Mouse (Mus musculus) heart, postnatal 0 days (tissue): ENCODE data around the gene Col11a2. TPM values are rescaled to one million over a fixed set of nuclear protein-coding genes. Genes with fewer than 3 reads are reported as not detected.

Experiments used
- ATAC-seq: fragments of 200-750 bp; cut with Nextera tagmentation; 2 replicates; pipeline ENCODE4 v1.8.0; 2017; ENCODE audit warnings: low read depth, moderate number of reproducible peaks, moderate library complexity; ENCODE audit not compliant: insufficient read depth
- DNase-seq: peaks from one replicate; pipeline ENCODE4 v3.0.0-alpha.2; 2016; ENCODE audit warnings: low spot score
- H3K27ac ChIP-seq: fragments of 300-500 bp; sonication (generic); 2 replicates; pipeline ENCODE4 v1.5.1; 2014; ENCODE audit warnings: low read depth, mild to moderate bottlenecking
- H3K27me3 ChIP-seq: fragments of 300-500 bp; sonication (generic); 2 replicates; pipeline ENCODE4 v1.6.1; 2014; ENCODE audit warnings: low read length, mixed read lengths; ENCODE audit not compliant: control insufficient read depth, insufficient read depth
- H3K36me3 ChIP-seq: fragments of 300-500 bp; sonication (generic); replicated peaks from 2 replicates; pipeline ENCODE4 v1.6.1; 2014; ENCODE audit warnings: low read length, mixed read lengths; ENCODE audit not compliant: control insufficient read depth, insufficient read depth
- H3K4me1 ChIP-seq: fragments of 300-500 bp; sonication (generic); 2 replicates; pipeline ENCODE4 v1.6.1; 2014; ENCODE audit warnings: antibody characterized with exemption; ENCODE audit not compliant: control insufficient read depth, insufficient read depth
- H3K4me2 ChIP-seq: fragments of 300-500 bp; sonication (generic); 2 replicates; pipeline ENCODE4 v1.6.1; 2014; ENCODE audit warnings: low read depth, mild to moderate bottlenecking, low read length, moderate library complexity
- H3K4me3 ChIP-seq: fragments of 300-500 bp; sonication (generic); 2 replicates; pipeline ENCODE4 v1.5.1; 2014; ENCODE audit warnings: low read depth, low read length
- H3K9ac ChIP-seq: fragments of 300-500 bp; sonication (generic); replicated peaks from 2 replicates; pipeline ENCODE4 v1.6.1; 2014; ENCODE audit warnings: low read depth, low read length, mixed read lengths
- H3K9me3 ChIP-seq: fragments of 300-500 bp; sonication (generic); replicated peaks from 2 replicates; pipeline ENCODE4 v1.6.1; 2016; ENCODE audit warnings: low read length; ENCODE audit not compliant: control insufficient read depth
- CTCF ChIP-seq: IDR thresholded peaks from 2 replicates; pipeline ENCODE4 v1.5.1; 2016; ENCODE audit warnings: antibody characterized with exemption, control low read depth, low read depth
- EP300 ChIP-seq: IDR thresholded peaks from 2 replicates; pipeline ENCODE4 v1.6.1; 2016; ENCODE audit warnings: antibody characterized with exemption, low read depth
- WGBS: fragments of 180-500 bp; shearing (Covaris S2); extraction: QIAGEN DNeasy Blood & Tissue Kit; methylation state at CpG from one replicate; pipeline ENCODE4 v1.1.7; 2014; 5-methylcytosine and 5-hydroxymethylcytosine counted together
- polyA plus RNA-seq: library from polyadenylated mRNA; unstranded; fragments of >200 nt; fragmentation: Nextera tagmentation; extraction: Ambion mirVana; gene quantifications from 2 replicates; pipeline ENCODE4 v1.2.1, GENCODE M21; 2015
- total RNA-seq: library from RNA; depleted of rRNA; stranded (reverse); fragments of >200 nt; gene quantifications from 2 replicates; pipeline ENCODE4 v1.2.3, GENCODE M21; 2014; ENCODE audit warnings: low replicate concordance

Gene Col11a2
- total and polyA plus RNA-seq, 2 experiments from 2014 or later: 0.29 to 1.9 TPM

GRCm38 (mm10) chr17:34026917-34027655, 12.2 kb upstream of the Col11a2 start:
- DNase-seq (no peak), ATAC-seq (no peak)
- Histone ChIP-seq H3K9me3 (no peaks in the 10 kb centered on the region), H3K4me2 (peak overlapping the region; percentile 94), H3K9ac (peak overlapping the region; percentile 66), H3K27ac (peak overlapping the region; percentile 69), H3K36me3 (peaks cover 24% of the 10 kb centered on the region), H3K4me1 (peaks cover 35% of the 10 kb centered on the region), H3K27me3 (no peaks in the 10 kb centered on the region), H3K4me3 (peak overlapping the region; percentile 67)
- TF ChIP-seq CTCF: no peak
- TF ChIP-seq EP300: no peak
- WGBS: 14% methylated on average over 36 of the region's 36 CpGs

DNA sequence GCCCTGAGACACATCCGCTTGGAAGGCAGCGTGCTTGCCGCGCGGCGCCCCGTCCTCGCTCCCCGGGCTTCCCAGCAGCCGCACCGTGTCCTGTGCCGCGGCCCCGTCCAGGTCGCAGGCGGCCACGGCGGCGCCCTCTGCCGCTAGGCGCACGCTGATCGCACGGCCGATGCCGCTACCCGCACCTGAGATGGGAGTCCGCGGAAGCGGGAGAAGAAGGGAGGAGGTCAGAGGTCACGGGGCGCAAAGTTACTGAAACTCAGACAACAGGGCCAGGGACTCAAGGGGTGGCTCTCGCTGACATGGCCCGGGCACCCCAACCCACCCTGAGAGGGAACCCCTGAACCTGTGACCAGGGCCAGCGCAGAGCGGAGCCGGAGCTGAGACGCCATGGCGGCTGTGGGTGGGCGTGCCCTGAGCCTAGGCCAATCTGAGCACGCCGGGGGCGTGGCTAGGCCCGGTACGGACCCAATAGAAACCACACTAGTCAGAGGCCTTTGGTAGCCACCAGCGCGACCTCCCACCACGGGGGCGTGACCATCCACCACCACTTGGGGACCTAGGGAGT, 11.5 kb upstream of the Col11a2 start, which contains the start of gene H2-Ke6:
Gene H2-Ke6 (minus strand): TSS at position 405 of the 568 bp plus-strand sequence.
- no peaks in the 10 kb centered on the region for H3K9me3 ChIP-seq
- no peaks in the 10 kb centered on the region for H3K27me3 ChIP-seq
- H3K9ac ChIP-seq: peak within 1 kb of the TSS; percentile 66
- H3K36me3 ChIP-seq: peaks cover 19% of the 10 kb centered on the region
- H3K4me3 ChIP-seq: peak within 1 kb of the TSS; percentile 67
- peak within 1 kb of the TSS; percentile 69 for H3K27ac ChIP-seq
- WGBS: under 1% methylated on average over 49 of the region's 49 CpGs
- peak; percentile 87 for DNase-seq
- ATAC-seq: peak; percentile 65
- peak within 1 kb of the TSS; percentile 94 for H3K4me2 ChIP-seq
- H3K4me1 ChIP-seq: peaks cover 39% of the 10 kb centered on the region
- TF ChIP-seq CTCF (no peak; the same call in 1 of the 2 replicates), EP300 (no peak)

DNA sequence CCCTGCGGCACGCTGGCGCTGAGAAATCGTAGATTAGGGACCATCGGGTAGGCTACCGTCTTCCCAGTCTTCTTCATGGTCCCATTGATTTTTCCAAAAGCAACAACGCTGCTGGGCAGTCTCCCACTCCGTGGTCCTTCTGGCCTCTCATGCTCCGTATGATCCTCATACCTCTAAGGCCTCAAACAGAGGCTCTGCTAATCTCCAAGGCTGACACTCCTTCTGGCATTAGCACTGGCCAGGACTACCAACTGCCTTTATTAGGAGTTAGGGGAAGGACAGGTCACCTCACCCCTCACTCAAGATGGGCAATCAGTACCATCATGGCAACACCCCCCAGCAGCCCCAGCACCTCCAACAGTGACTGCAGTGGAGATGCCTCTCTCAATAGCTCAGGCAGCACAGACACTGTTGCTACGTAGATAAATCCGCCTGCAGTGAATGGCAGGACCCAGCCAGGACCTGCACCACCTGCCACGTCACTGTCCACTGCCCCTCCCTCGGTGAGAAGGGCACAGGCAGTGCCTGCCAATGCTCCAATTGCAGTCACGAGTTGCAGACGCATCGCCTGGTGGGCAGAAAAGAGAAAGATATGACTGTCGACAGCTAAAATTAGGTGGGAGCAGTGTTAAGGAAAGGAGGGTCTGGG, 10.6 kb upstream of the Col11a2 start:
- no peak for DNase-seq
- Histone ChIP-seq H3K9ac (no peak overlapping the region), H3K4me2 (no peak overlapping the region), H3K4me3 (no peak overlapping the region), H3K27ac (no peak overlapping the region), H3K4me1 (peaks cover 43% of the 10 kb centered on the region), H3K9me3 (no peaks in the 10 kb centered on the region), H3K36me3 (peaks cover 17% of the 10 kb centered on the region), H3K27me3 (no peaks in the 10 kb centered on the region)
- WGBS: 67% methylated on average over 17 of the region's 17 CpGs
- TF ChIP-seq CTCF: no peak
- TF ChIP-seq EP300: no peak
- no peak for ATAC-seq

DNA sequence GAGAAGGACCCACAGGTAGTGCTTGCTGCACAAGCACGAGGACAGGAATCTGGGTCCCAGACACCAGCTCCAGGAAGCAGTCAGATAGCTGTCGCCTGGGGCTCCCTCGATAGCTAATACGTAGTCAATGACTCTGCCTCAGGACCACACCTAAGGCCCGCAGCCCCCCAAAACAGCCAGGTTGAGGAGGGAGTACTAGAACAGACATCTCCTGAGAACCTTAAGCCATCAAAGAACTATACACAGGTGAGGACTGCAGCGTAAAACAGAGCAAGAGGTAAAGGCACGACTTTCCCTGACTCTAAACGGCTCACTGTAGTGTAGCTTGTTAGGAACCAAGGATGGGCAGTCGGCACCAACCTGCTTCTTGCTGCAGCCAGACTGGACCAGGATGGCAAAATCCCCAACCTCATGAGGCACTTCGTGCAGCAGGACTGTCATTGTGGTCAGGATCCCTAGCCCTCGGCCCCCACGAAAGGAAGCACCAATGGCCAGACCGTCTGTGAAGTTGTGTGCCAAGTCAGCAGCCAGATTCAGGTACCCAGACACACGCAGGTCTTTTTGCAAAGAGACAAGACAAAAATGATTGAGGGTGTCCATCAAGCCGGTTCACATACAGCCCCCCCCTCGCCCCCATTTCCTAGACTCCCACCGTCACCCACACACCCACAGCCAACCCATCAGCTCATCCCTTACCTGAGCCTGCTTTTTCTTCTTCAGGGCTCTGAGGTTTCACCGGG, 9.9 kb upstream of the Col11a2 start:
- Histone ChIP-seq H3K36me3 (peaks cover 20% of the 10 kb centered on the region), H3K27ac (no peak overlapping the region), H3K4me2 (0 out of 2 replicates have a peak overlapping the region, but pooled peaks have one; percentile 85), H3K9ac (no peak overlapping the region), H3K4me3 (peak overlapping the region; percentile 63; the same call in 1 of the 2 replicates), H3K9me3 (no peaks in the 10 kb centered on the region), H3K27me3 (no peaks in the 10 kb centered on the region), H3K4me1 (peaks cover 37% of the 10 kb centered on the region)
- 81% methylated on average over 18 of the region's 18 CpGs for WGBS
- TF ChIP-seq EP300 (no peak), CTCF (no peak)
- ATAC-seq: no peak
- no peak for DNase-seq

- Histone ChIP-seq H3K9ac (peak overlapping the region; percentile 73), H3K4me2 (peak overlapping the region; percentile 85), H3K4me3 (peak overlapping the region; percentile 63), H3K36me3 (peaks cover 25% of the 10 kb centered on the region), H3K27ac (peak overlapping the region; percentile 96; the same call in 1 of the 2 replicates), H3K4me1 (peaks cover 36% of the 10 kb centered on the region), H3K27me3 (no peaks in the 10 kb centered on the region), H3K9me3 (no peaks in the 10 kb centered on the region)
- DNase-seq (no peak), ATAC-seq (no peak)
- WGBS: 74% methylated on average over 21 of the region's 21 CpGs
- TF ChIP-seq EP300 (no peak), CTCF (no peak)
Observed at GRCm38 (mm10) chr17:34029890-34030595, 9.2 kb upstream of the Col11a2 start.
